Mouse (Mus musculus) G1E (cell line): ENCODE data around the gene Fads2.

Experiments
- CTCF ChIP-seq: IDR thresholded peaks from 2 replicates; pipeline ENCODE4 v1.5.1; 2012; ENCODE audit warnings: low read depth, low read length, inconsistent platforms, mixed read lengths
- GATA1 ChIP-seq: IDR thresholded peaks from 2 replicates; pipeline ENCODE4 v1.6.1; 2012; ENCODE audit warnings: borderline replicate concordance, low read length, inconsistent platforms, mixed read lengths
- POLR2AphosphoS5 ChIP-seq: IDR thresholded peaks from 2 replicates; pipeline ENCODE4 v1.6.1; 2012; ENCODE audit warnings: low read depth, low read length, inconsistent platforms; ENCODE audit not compliant: insufficient replicate concordance

DNA sequence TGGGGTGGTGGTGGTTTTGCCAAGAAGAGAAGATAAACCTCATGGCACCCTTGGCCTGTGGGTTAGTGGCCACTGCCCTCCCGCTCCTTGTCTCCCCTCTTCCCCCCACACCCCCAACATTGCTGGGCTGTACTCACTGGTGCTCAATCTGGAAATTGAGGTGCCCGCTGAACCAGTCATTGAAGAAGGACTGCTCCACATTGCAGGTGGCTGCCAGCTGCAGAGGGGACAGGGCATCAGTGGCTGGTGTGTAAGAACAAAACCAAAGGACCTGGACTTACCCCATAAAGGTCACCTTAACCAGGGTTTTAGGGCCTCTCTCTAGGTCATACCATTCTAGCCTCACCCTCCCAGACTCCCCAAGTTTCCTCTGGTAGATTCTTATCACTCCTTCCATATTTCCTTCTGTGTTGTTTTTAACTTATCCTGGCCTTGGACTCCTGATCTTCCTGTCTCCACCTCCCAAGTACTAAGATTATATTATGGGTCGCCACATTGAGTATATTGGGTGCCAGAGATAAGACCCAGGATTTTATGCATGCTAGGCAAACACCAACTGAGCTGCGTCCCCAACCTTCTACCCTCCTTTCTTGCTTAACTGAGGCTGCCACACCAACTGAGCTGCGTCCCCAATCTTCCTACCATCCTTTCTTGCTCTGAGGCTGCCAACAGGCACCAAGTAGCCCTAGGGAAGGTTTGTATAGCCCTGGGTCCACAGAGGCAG is 35.9 kb downstream of the Fads2 start:
- TF ChIP-seq CTCF (no peak), POLR2AphosphoS5 (no peak), GATA1 (no peak)
